Mouse (Mus musculus) hindbrain, embryonic 10.5 days (tissue): ENCODE results near the gene Iqch. TPM values are rescaled to one million over a fixed set of nuclear protein-coding genes. Genes with fewer than 3 reads are reported as not detected.

Experiments used
- DNase-seq: peaks from one replicate; pipeline ENCODE4 v3.0.0-alpha.2; 2017; ENCODE audit warnings: low spot score
- H3K27ac ChIP-seq: fragments of 300-500 bp; sonication (generic); 2 replicates; pipeline ENCODE4 v1.5.1; 2016; ENCODE audit warnings: mild to moderate bottlenecking, moderate library complexity
- H3K27me3 ChIP-seq: fragments of 300-500 bp; sonication (generic); 2 replicates; pipeline ENCODE4 v1.6.1; 2016; ENCODE audit warnings: mild to moderate bottlenecking; ENCODE audit not compliant: poor library complexity, insufficient read depth, severe bottlenecking
- H3K36me3 ChIP-seq: fragments of 300-500 bp; sonication (generic); 2 replicates; pipeline ENCODE4 v1.6.1; 2016; ENCODE audit warnings: mild to moderate bottlenecking, moderate library complexity
- H3K4me1 ChIP-seq: fragments of 300-500 bp; sonication (generic); replicated peaks from 2 replicates; pipeline ENCODE4 v1.6.1; 2016; ENCODE audit warnings: mild to moderate bottlenecking
- H3K4me3 ChIP-seq: fragments of 300-500 bp; sonication (generic); 2 replicates; pipeline ENCODE4 v1.5.1; 2016; ENCODE audit warnings: mild to moderate bottlenecking, moderate library complexity
- H3K9me3 ChIP-seq: fragments of 300-500 bp; sonication (generic); 2 replicates; pipeline ENCODE4 v1.6.1; 2016; ENCODE audit warnings: mild to moderate bottlenecking, moderate library complexity
- WGBS: fragments of 180-500 bp; shearing (Covaris S2); methylation state at CpG from one replicate; pipeline ENCODE4 v1.1.7; 2016; 5-methylcytosine and 5-hydroxymethylcytosine counted together
- polyA plus RNA-seq: library from polyadenylated mRNA; unstranded; fragments of >200 nt; fragmentation: Nextera tagmentation; extraction: Ambion mirVana; gene quantifications from 2 replicates; pipeline ENCODE4 v1.2.1, GENCODE M21; 2016

The Iqch gene
- polyA plus RNA-seq, 1 experiment from 2014 or later, result 0.13 TPM

GRCm38 (mm10) chr9:63608006-63608405 lies 5.7 kb upstream of the Iqch start:
- no peaks in the 10 kb centered on the region for H3K36me3 ChIP-seq
- DNase-seq, result no peak
- H3K27me3 ChIP-seq, result no peaks in the 10 kb centered on the region
- H3K27ac ChIP-seq, result no peak overlapping the region
- no peak overlapping the region for H3K4me3 ChIP-seq
- peaks cover 63% of the 10 kb centered on the region for H3K4me1 ChIP-seq
- no peaks in the 10 kb centered on the region for H3K9me3 ChIP-seq
- 84% methylated on average over 6 of the region's 6 CpGs for WGBS

- 80% methylated on average over 2 of the region's 2 CpGs for WGBS
- Histone ChIP-seq H3K27ac (no peak overlapping the region), H3K27me3 (no peaks in the 10 kb centered on the region), H3K36me3 (no peaks in the 10 kb centered on the region), H3K4me1 (peaks cover 59% of the 10 kb centered on the region), H3K9me3 (no peaks in the 10 kb centered on the region), H3K4me3 (no peak overlapping the region)
- no peak for DNase-seq
Measured at GRCm38 (mm10) chr9:63606594-63606993, 4.3 kb upstream of the Iqch start.

GRCm38 (mm10) chr9:63603849-63604248 lies 1.6 kb upstream of the Iqch start:
- WGBS, result 65% methylated on average over 6 of the region's 6 CpGs
- no peak overlapping the region for H3K27ac ChIP-seq

GRCm38 (mm10) chr9:63596660-63597059 lies 5.6 kb downstream of the Iqch start:
- Histone ChIP-seq H3K4me3 (no peak overlapping the region), H3K4me1 (no peaks in the 10 kb centered on the region), H3K27ac (no peak overlapping the region), H3K36me3 (no peaks in the 10 kb centered on the region), H3K9me3 (no peaks in the 10 kb centered on the region), H3K27me3 (no peaks in the 10 kb centered on the region)
- WGBS, result 91% methylated on average over 9 of the region's 9 CpGs
- no peak for DNase-seq

More at GRCm38 (mm10) chr9:63603849-63604248, 1.6 kb upstream of the Iqch start:
- no peak for DNase-seq
- no peaks in the 10 kb centered on the region for H3K27me3 ChIP-seq
- peaks cover 34% of the 10 kb centered on the region for H3K4me1 ChIP-seq
- no peaks in the 10 kb centered on the region for H3K9me3 ChIP-seq
- H3K4me3 ChIP-seq, result peak overlapping the region; percentile 95
- H3K36me3 ChIP-seq, result no peaks in the 10 kb centered on the region

- H3K27me3 ChIP-seq, result no peaks in the 10 kb centered on the region
- H3K36me3 ChIP-seq, result no peaks in the 10 kb centered on the region
- no peak overlapping the region for H3K27ac ChIP-seq
- no peak for DNase-seq
- no peak overlapping the region for H3K4me3 ChIP-seq
- H3K9me3 ChIP-seq, result no peaks in the 10 kb centered on the region
- WGBS, result 91% methylated on average over 8 of the region's 8 CpGs
- H3K4me1 ChIP-seq, result no peaks in the 10 kb centered on the region
Measured at GRCm38 (mm10) chr9:63595652-63596051, 6.6 kb downstream of the Iqch start.

GRCm38 (mm10) chr9:63595032-63595431 lies 7.3 kb downstream of the Iqch start:
- H3K4me1 ChIP-seq, result no peaks in the 10 kb centered on the region
- 100% methylated on average over 1 of the region's 1 CpGs for WGBS
- H3K9me3 ChIP-seq, result no peaks in the 10 kb centered on the region
- H3K4me3 ChIP-seq, result no peak overlapping the region
- no peak for DNase-seq
- no peaks in the 10 kb centered on the region for H3K36me3 ChIP-seq
- no peak overlapping the region for H3K27ac ChIP-seq
- H3K27me3 ChIP-seq, result no peaks in the 10 kb centered on the region

- Histone ChIP-seq H3K9me3 (0 out of 2 replicates have a peak, but pooled peaks cover 3% of the 10 kb centered on the region), H3K4me3 (no peak overlapping the region), H3K27ac (no peak overlapping the region), H3K4me1 (no peaks in the 10 kb centered on the region), H3K36me3 (no peaks in the 10 kb centered on the region), H3K27me3 (no peaks in the 10 kb centered on the region)
- 89% methylated on average over 8 of the region's 8 CpGs for WGBS
- no peak for DNase-seq
Measured at GRCm38 (mm10) chr9:63591661-63592256, 10.5 kb downstream of the Iqch start.

GRCm38 (mm10) chr9:63590592-63590991 lies 11.7 kb downstream of the Iqch start:
- H3K27me3 ChIP-seq, result no peaks in the 10 kb centered on the region
- H3K4me1 ChIP-seq, result no peaks in the 10 kb centered on the region
- WGBS, result 98% methylated on average over 4 of the region's 4 CpGs
- no peak overlapping the region for H3K27ac ChIP-seq
- no peak for DNase-seq
- no peak overlapping the region for H3K4me3 ChIP-seq
- H3K9me3 ChIP-seq, result 0 out of 2 replicates have a peak, but pooled peaks cover 5% of the 10 kb centered on the region
- H3K36me3 ChIP-seq, result no peaks in the 10 kb centered on the region

GRCm38 (mm10) chr9:63589209-63589608 lies 13.1 kb downstream of the Iqch start:
- DNase-seq, result no peak
- H3K27me3 ChIP-seq, result no peaks in the 10 kb centered on the region
- no peaks in the 10 kb centered on the region for H3K4me1 ChIP-seq

GRCm38 (mm10) chr9:63585251-63585650 lies 17.0 kb downstream of the Iqch start:
- H3K27ac ChIP-seq, result no peak overlapping the region
- H3K36me3 ChIP-seq, result no peaks in the 10 kb centered on the region
- no peaks in the 10 kb centered on the region for H3K4me1 ChIP-seq
- no peaks in the 10 kb centered on the region for H3K27me3 ChIP-seq
- DNase-seq, result no peak
- H3K9me3 ChIP-seq, result 0 out of 2 replicates have a peak, but pooled peaks cover 5% of the 10 kb centered on the region
- no peak overlapping the region for H3K4me3 ChIP-seq
- 91% methylated on average over 6 of the region's 6 CpGs for WGBS

More at GRCm38 (mm10) chr9:63589209-63589608, 13.1 kb downstream of the Iqch start:
- H3K36me3 ChIP-seq, result no peaks in the 10 kb centered on the region
- H3K27ac ChIP-seq, result no peak overlapping the region
- H3K4me3 ChIP-seq, result no peak overlapping the region
- 0 out of 2 replicates have a peak, but pooled peaks cover 5% of the 10 kb centered on the region for H3K9me3 ChIP-seq
- WGBS, result 80% methylated on average over 6 of the region's 6 CpGs

GRCm38 (mm10) chr9:63581778-63582177 lies 20.5 kb downstream of the Iqch start:
- H3K36me3 ChIP-seq, result no peaks in the 10 kb centered on the region
- H3K4me3 ChIP-seq, result no peak overlapping the region
- no peaks in the 10 kb centered on the region for H3K27me3 ChIP-seq
- WGBS, result 86% methylated on average over 4 of the region's 4 CpGs
- DNase-seq, result no peak
- no peaks in the 10 kb centered on the region for H3K4me1 ChIP-seq
- no peak overlapping the region for H3K27ac ChIP-seq
- H3K9me3 ChIP-seq, result 0 out of 2 replicates have a peak, but pooled peaks cover 2% of the 10 kb centered on the region

- H3K27ac ChIP-seq, result no peak overlapping the region
- H3K9me3 ChIP-seq, result no peaks in the 10 kb centered on the region
- WGBS, result 71% methylated on average over 2 of the region's 2 CpGs
- H3K4me1 ChIP-seq, result no peaks in the 10 kb centered on the region
- no peak for DNase-seq
- H3K4me3 ChIP-seq, result no peak overlapping the region
- no peaks in the 10 kb centered on the region for H3K36me3 ChIP-seq
- no peaks in the 10 kb centered on the region for H3K27me3 ChIP-seq
Measured at GRCm38 (mm10) chr9:63580046-63580445, 22.2 kb downstream of the Iqch start.

GRCm38 (mm10) chr9:63579644-63580043 lies 22.6 kb downstream of the Iqch start:
- 86% methylated on average over 5 of the region's 5 CpGs for WGBS
- Histone ChIP-seq H3K4me1 (no peaks in the 10 kb centered on the region), H3K27me3 (no peaks in the 10 kb centered on the region), H3K27ac (no peak overlapping the region), H3K9me3 (no peaks in the 10 kb centered on the region), H3K36me3 (no peaks in the 10 kb centered on the region), H3K4me3 (no peak overlapping the region)
- no peak for DNase-seq

GRCm38 (mm10) chr9:63577469-63577868 lies 24.8 kb downstream of the Iqch start:
- no peak for DNase-seq
- no peaks in the 10 kb centered on the region for H3K36me3 ChIP-seq
- H3K27ac ChIP-seq, result no peak overlapping the region
- H3K4me1 ChIP-seq, result no peaks in the 10 kb centered on the region
- no peaks in the 10 kb centered on the region for H3K9me3 ChIP-seq
- no peak overlapping the region for H3K4me3 ChIP-seq
- H3K27me3 ChIP-seq, result no peaks in the 10 kb centered on the region
- WGBS, result 89% methylated on average over 3 of the region's 3 CpGs
